Mouse (Mus musculus): ENCODE results near the gene Gm21732. TPM values are rescaled to one million over a fixed set of nuclear protein-coding genes. Genes with fewer than 3 reads are reported as not detected.

The Gm21732 gene
- not detected in 2 replicates for polyA plus RNA-seq (2015; fragmentation: Nextera tagmentation; extraction: Ambion mirVana)

GRCm38 (mm10) chrY:38575591-38575990 is at the start of gene Gm21732:
TSS of gene Gm21732 (minus strand) at chrY:38575691.

Other genes with a start within 250 kb of the Gm21732 start
- not detected in 2 replicates for gene Gm20897, start 73.5 kb downstream of the Gm21732 start, polyA plus RNA-seq (2015; fragmentation: Nextera tagmentation; extraction: Ambion mirVana)

All from skeletal muscle tissue, postnatal 0 days (tissue).